Mouse (Mus musculus): ENCODE measurements around the gene Apobec2. TPM values are rescaled to one million over a fixed set of nuclear protein-coding genes. Genes with fewer than 3 reads are reported as not detected.

Apobec2 gene
- total and polyA plus RNA-seq, 2 experiments from 2014 or later = 0.11 to 0.32 TPM

DNA sequence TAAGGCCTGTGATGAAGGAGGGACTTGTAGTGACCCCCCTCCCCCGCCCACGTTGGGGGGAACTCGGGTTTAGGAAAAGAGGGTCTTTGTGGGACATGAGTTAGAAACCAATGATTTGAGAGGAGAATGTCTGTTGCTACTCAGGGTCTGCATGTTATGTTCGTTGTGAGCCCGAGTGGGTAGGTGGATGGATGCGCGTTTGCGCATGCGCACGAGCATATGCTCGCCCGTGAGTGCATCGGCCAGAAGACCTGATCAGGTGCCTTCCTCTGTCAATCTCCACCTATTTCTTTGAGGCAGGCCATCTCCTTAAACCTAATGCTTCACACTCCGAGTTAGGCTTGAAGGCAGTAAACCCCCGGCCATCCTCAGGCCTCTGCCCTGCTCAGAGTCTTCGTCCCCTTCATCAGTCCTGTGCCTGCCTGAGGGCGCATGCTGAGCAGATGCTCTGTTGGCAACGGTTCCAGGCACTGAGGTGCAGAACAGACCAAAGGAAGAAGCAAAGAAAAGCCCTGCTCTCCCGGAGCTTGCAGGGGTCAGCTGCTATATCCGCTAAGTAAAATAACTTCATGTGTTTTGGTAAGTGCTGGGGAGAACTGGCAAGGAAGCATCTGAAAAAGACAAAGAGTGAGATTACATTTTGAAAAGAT is 401 bp upstream of the Apobec2 start:
- Histone ChIP-seq H3K9me3 (ENCODE audit: low read length) (no peaks in the 10 kb centered on the region), H3K4me2 (ENCODE audit: low read depth, low read length, poor library complexity, severe bottlenecking) (no peak overlapping the region), H3K27ac (ENCODE audit: low read depth, low read length) (no peak overlapping the region), H3K4me1 (ENCODE audit: insufficient read depth, low read length) (no peaks in the 10 kb centered on the region), H3K27me3 (ENCODE audit: insufficient read depth, low read length) (no peaks in the 10 kb centered on the region), H3K9ac (replicated peaks; ENCODE audit: low read length, poor library complexity, severe bottlenecking) (no peak overlapping the region), H3K4me3 (ENCODE audit: low read depth, low read length) (no peak overlapping the region), H3K36me3 (ENCODE audit: insufficient read depth, low read length) (no peaks in the 10 kb centered on the region)
- DNase-seq (ENCODE audit: low spot score) (no peak), ATAC-seq (ENCODE audit: low FRiP score) (no peak)
- 78% methylated on average over 20 of the region's 20 CpGs for WGBS
- TF ChIP-seq CTCF (IDR thresholded peaks at IDR 0.05) = no peak

- no peaks in the 10 kb centered on the region for H3K4me1 ChIP-seq (ENCODE audit: insufficient read depth, low read length)
- H3K9ac ChIP-seq (replicated peaks; ENCODE audit: low read length, poor library complexity, severe bottlenecking) = no peak overlapping the region
- no peak for TF ChIP-seq CTCF (IDR thresholded peaks at IDR 0.05)
- H3K4me2 ChIP-seq (ENCODE audit: low read depth, low read length, poor library complexity, severe bottlenecking) = no peak overlapping the region
- no peak overlapping the region for H3K4me3 ChIP-seq (ENCODE audit: low read depth, low read length)
- H3K36me3 ChIP-seq (ENCODE audit: insufficient read depth, low read length) = no peaks in the 10 kb centered on the region
- WGBS = 72% methylated on average over 5 of the region's 5 CpGs
- no peaks in the 10 kb centered on the region for H3K9me3 ChIP-seq (ENCODE audit: low read length)
- ATAC-seq (ENCODE audit: low FRiP score) = no peak
- no peak overlapping the region for H3K27ac ChIP-seq (ENCODE audit: low read depth, low read length)
- H3K27me3 ChIP-seq (ENCODE audit: insufficient read depth, low read length) = no peaks in the 10 kb centered on the region
- DNase-seq (ENCODE audit: low spot score) = no peak
Measured at GRCm38 (mm10) chr17:48431054-48431453, 1.7 kb downstream of the Apobec2 start.

GRCm38 (mm10) chr17:48430394-48430793 is 2.3 kb downstream of the Apobec2 start:
- H3K9me3 ChIP-seq (ENCODE audit: low read length) = no peaks in the 10 kb centered on the region
- no peaks in the 10 kb centered on the region for H3K4me1 ChIP-seq (ENCODE audit: insufficient read depth, low read length)
- no peak for ATAC-seq (ENCODE audit: low FRiP score)
- DNase-seq (ENCODE audit: low spot score) = no peak
- WGBS = 79% methylated on average over 5 of the region's 5 CpGs
- H3K36me3 ChIP-seq (ENCODE audit: insufficient read depth, low read length) = no peaks in the 10 kb centered on the region
- TF ChIP-seq CTCF (IDR thresholded peaks at IDR 0.05) = no peak
- no peak overlapping the region for H3K9ac ChIP-seq (replicated peaks; ENCODE audit: low read length, poor library complexity, severe bottlenecking)
- H3K27ac ChIP-seq (ENCODE audit: low read depth, low read length) = no peak overlapping the region
- no peak overlapping the region for H3K4me3 ChIP-seq (ENCODE audit: low read depth, low read length)
- H3K27me3 ChIP-seq (ENCODE audit: insufficient read depth, low read length) = no peaks in the 10 kb centered on the region
- no peak overlapping the region for H3K4me2 ChIP-seq (ENCODE audit: low read depth, low read length, poor library complexity, severe bottlenecking)

DNA sequence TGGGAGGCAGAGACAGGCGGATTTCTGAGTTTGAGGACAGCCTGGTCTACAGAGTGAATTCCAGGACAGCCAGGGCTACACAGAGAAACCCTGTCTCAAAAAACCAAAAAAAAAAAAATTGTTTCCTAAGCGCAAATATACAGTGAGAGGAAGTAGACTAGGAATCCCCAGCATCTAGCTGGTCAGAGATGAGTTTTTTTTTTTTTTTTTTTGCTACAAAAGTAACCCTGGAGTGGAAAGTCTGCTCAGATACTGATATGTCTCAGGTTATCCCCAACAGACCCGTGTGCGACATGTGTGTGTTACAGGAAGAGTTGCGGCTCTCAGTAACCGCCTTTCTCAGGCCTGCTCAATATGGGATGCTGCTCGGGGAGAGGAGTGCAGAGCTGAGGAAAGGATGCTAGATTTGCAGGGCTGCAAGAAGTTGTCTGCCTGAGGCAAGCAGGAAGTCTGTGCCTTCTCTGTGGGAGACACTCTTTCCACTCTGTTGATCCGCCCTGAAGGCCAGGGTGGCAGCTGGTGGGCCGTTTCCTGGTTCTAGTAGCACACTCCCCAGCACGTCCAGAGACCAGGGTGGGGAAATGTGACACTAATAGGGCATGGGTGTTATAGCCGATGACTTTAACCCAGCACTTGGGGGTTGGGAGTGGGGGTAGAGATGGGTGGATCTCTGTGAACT is 4.7 kb downstream of the Apobec2 start:
- H3K9ac ChIP-seq (replicated peaks; ENCODE audit: low read length, poor library complexity, severe bottlenecking) = no peak overlapping the region
- H3K4me1 ChIP-seq (ENCODE audit: insufficient read depth, low read length) = no peaks in the 10 kb centered on the region
- no peaks in the 10 kb centered on the region for H3K27me3 ChIP-seq (ENCODE audit: insufficient read depth, low read length)
- H3K27ac ChIP-seq (ENCODE audit: low read depth, low read length) = no peak overlapping the region
- no peak overlapping the region for H3K4me3 ChIP-seq (ENCODE audit: low read depth, low read length)
- no peak for ATAC-seq (ENCODE audit: low FRiP score)
- H3K4me2 ChIP-seq (ENCODE audit: low read depth, low read length, poor library complexity, severe bottlenecking) = no peak overlapping the region
- 65% methylated on average over 11 of the region's 11 CpGs for WGBS
- H3K36me3 ChIP-seq (ENCODE audit: insufficient read depth, low read length) = no peaks in the 10 kb centered on the region
- no peak for TF ChIP-seq CTCF (IDR thresholded peaks at IDR 0.05)
- no peak for DNase-seq (ENCODE audit: low spot score)
- H3K9me3 ChIP-seq (ENCODE audit: low read length) = no peaks in the 10 kb centered on the region

DNA sequence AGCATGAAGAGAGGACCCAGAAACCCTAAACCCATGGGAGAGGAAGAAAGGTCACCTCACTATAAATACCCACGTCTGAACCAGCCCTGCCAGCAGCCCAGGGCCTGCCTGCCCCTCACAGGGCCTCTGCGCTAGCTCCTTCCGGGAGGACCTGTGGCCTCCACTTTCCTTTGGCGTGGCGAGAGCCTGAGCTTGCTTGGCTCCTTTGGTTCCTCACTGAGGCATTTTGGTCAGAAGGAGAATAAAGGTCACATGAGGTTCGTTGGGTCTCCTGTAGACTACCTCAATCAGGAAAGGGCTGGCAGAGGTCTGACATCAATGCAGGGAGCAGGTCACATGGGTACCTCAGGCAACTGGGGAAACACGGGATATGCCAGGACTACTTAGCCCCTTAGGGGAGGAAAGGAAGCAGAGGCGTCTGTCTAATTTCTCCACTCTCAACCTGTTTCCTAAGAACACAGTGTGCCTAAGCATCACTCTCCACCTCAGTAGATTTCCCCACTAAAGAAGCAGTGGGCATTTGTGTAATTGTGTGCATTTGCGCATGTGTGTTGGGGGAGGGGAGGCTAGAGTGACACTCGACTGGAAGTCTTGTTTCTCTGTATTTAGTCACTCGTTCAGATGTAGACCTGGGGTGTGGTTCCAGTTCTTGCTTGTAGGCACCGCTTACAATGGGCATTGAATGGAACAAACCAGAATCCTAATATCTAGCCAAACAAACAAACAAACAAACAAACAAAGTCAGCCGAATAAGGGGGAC is 5.6 kb downstream of the Apobec2 start:
- H3K9me3 ChIP-seq (ENCODE audit: low read length) = no peaks in the 10 kb centered on the region
- no peak overlapping the region for H3K4me3 ChIP-seq (ENCODE audit: low read depth, low read length)
- no peak overlapping the region for H3K27ac ChIP-seq (ENCODE audit: low read depth, low read length)
- no peak overlapping the region for H3K4me2 ChIP-seq (ENCODE audit: low read depth, low read length, poor library complexity, severe bottlenecking)
- H3K9ac ChIP-seq (replicated peaks; ENCODE audit: low read length, poor library complexity, severe bottlenecking) = no peak overlapping the region
- ATAC-seq (ENCODE audit: low FRiP score) = no peak
- no peak for DNase-seq (ENCODE audit: low spot score)
- H3K36me3 ChIP-seq (ENCODE audit: insufficient read depth, low read length) = no peaks in the 10 kb centered on the region
- H3K4me1 ChIP-seq (ENCODE audit: insufficient read depth, low read length) = no peaks in the 10 kb centered on the region
- no peaks in the 10 kb centered on the region for H3K27me3 ChIP-seq (ENCODE audit: insufficient read depth, low read length)
- 77% methylated on average over 13 of the region's 13 CpGs for WGBS
- TF ChIP-seq CTCF (IDR thresholded peaks at IDR 0.05) = no peak
